Mouse (Mus musculus): Measurements from ENCODE around the gene Fam19a3.

DNA sequence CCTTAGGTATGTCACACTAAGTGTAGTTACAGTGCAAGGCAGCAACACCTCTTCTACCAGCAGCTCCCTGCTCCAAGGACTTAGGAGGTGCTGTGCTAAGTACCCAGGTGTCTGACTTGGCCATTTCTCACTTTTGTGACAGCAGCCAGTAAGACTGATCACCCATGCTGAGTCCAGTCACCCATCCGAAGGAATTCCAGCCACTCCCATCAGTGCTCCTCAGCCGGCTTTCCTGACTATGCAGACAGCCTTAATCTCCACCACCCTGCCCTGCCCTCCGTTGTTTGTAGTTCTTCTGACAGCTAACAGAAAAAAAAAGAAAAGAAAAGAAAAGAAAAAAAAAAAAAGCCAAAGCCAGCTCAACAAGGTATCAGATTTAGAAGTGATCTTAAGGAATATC is 30.1 kb upstream of the Fam19a3 start:
- no peak for TF ChIP-seq MEF2A (IDR thresholded peaks at IDR 0.05; ENCODE audit: borderline replicate concordance, low read depth, low read length)
- TF ChIP-seq PAX5 (IDR thresholded peaks at IDR 0.05; ENCODE audit: low read length) = no peak
- TF ChIP-seq CHD1 (IDR thresholded peaks at IDR 0.05; ENCODE audit: low read depth, low read length) = no peak
- TF ChIP-seq MAX (IDR thresholded peaks at IDR 0.05; ENCODE audit: low read length) = no peak
- no peak for TF ChIP-seq CTCF (conservative IDR thresholded peaks at IDR 0.05 in 1 of 2, IDR thresholded peaks at IDR 0.05 in 1 of 2; ENCODE audit: low read depth in 2 of 2, low read length in 2 of 2)
- no peak for TF ChIP-seq E2F4 (IDR thresholded peaks at IDR 0.05; ENCODE audit: insufficient replicate concordance, low read depth, low read length)
